ENCODE assay signal across 14 mouse cellular contexts in the genomic region with DNA sequence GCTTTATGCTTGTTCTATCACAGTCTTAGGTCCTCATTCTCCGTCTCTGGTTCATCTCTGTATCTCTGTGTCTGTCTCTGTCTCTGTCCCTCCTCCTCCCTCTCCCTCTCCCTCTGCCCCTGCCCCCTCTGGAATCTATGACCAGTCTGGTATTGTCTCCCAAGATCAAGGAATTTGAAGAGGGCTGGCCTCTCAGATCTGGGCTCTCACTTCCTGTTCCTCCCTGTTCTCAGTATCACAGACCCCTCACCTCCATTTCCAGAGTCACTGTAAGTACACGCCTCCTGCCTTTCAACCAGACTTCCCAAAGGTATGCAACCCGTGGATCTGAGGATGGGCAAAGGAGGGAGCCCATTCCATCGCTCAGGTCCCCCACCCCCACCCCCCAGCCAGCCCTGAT.
"Had no signal": no experiment of that assay in that cellular context is flagged by ENCODE, and none has a peak within 500 bp of the region (broad histone marks: within the 10 kb centered on the region; RNA-seq: fewer than 3 reads in every experiment).

No protein-coding gene starts in this region.

- ATAC-seq: liver, embryonic 12.5 days; midbrain, embryonic 13.5 days had no signal

- DNase-seq: kidney, postnatal 25 days; lung, embryonic 14.5 days; lung, postnatal 10 days; lung, postnatal 4 days; right cerebral cortex, adult 18-20 months; right cerebral cortex, postnatal 25 days; thymus, adult 18-20 months; thymus, postnatal 25 days had no signal

- H3K9me3 ChIP-seq: limb, embryonic 15.5 days; liver, embryonic 12.5 days; midbrain, embryonic 13.5 days; neural tube, embryonic 15.5 days had no signal

- H3K27ac ChIP-seq: left cerebral cortex, adult 2 months; limb, embryonic 15.5 days; liver, embryonic 12.5 days; midbrain, embryonic 13.5 days; neural tube, embryonic 15.5 days had no signal

- H3K27me3 ChIP-seq: limb, embryonic 15.5 days; neural tube, embryonic 15.5 days had no signal

- H3K4me2 ChIP-seq: limb, embryonic 15.5 days; liver, embryonic 12.5 days; lung, embryonic 14.5 days; midbrain, embryonic 13.5 days; neural tube, embryonic 15.5 days had no signal

- H3K9ac ChIP-seq: limb, embryonic 15.5 days; liver, embryonic 12.5 days; lung, embryonic 14.5 days; midbrain, embryonic 13.5 days; neural tube, embryonic 15.5 days had no signal

- H3K4me3 ChIP-seq: left cerebral cortex, adult 2 months; limb, embryonic 15.5 days; liver, embryonic 12.5 days; midbrain, embryonic 13.5 days; myocyte; neural tube, embryonic 15.5 days had no signal

- H3K36me3 ChIP-seq: limb, embryonic 15.5 days; liver, embryonic 12.5 days; midbrain, embryonic 13.5 days; neural tube, embryonic 15.5 days had no signal
